20 mouse cellular contexts compared by ENCODE assay signal in genomic region chr1:127233191-127233651, GRCm38 (mm10). TPM values are rescaled to one million over a fixed set of nuclear protein-coding genes. Genes with fewer than 3 reads are reported as not detected.
DNase-seq lines count a peak whose midpoint lies in the region; ATAC-seq and TF ChIP-seq lines count a peak whose summit lies in the region.
"Had no signal": no experiment of that assay in that cellular context is flagged by ENCODE, and none has a peak within 500 bp of the region (broad histone marks: within the 10 kb centered on the region; RNA-seq: fewer than 3 reads in every experiment).

No protein-coding gene starts in this region.

- TF ChIP-seq EP300 in stomach, postnatal 0 days (optimal IDR thresholded peaks at IDR 0.05), result no peak

- H3K4me2 ChIP-seq in midbrain, embryonic 15.5 days, result no peak overlapping the region
- H3K4me2 ChIP-seq in limb, embryonic 12.5 days, result no peak overlapping the region
- no peak overlapping the region for H3K4me2 ChIP-seq in stomach, postnatal 0 days (replicated peaks; ENCODE audit: low read depth)

- ATAC-seq in midbrain, embryonic 15.5 days (replicated peaks), result peak; percentile 21; the same call in 1 of the 2 replicates
- ATAC-seq in activated CD4-positive, CD25-positive, alpha-beta regulatory T cell, adult 4 months, result peak; percentile 80
- no peak for ATAC-seq in limb, embryonic 12.5 days (ENCODE audit: insufficient number of reproducible peaks, insufficient read depth, low FRiP score, low TSS enrichment, low read depth)
- peak; percentile 83 for ATAC-seq in stomach, postnatal 0 days (ENCODE audit: low FRiP score, low TSS enrichment)
- ATAC-seq: forebrain, embryonic 16.5 days; hindbrain, embryonic 16.5 days had no signal

- H3K27ac ChIP-seq in midbrain, embryonic 15.5 days, result no peak overlapping the region
- H3K27ac ChIP-seq in midbrain, embryonic 10.5 days (replicated peaks), result no peak overlapping the region
- H3K27ac ChIP-seq in limb, embryonic 12.5 days, result 0 out of 2 replicates have a peak overlapping the region, but pooled peaks have one; percentile 7
- no peak overlapping the region for H3K27ac ChIP-seq in stomach, postnatal 0 days (replicated peaks)
- H3K27ac ChIP-seq in gastrocnemius, adult 2 months, result no peak overlapping the region
- H3K27ac ChIP-seq: embryonic facial prominence, embryonic 10.5 days had no signal

- intact Hi-C loops in gastrocnemius, adult 2 months (cut with DNase I), result no loop called here

- WGBS in midbrain, embryonic 15.5 days, result 57% methylated on average over 4 of the region's 4 CpGs
- 81% methylated on average over 4 of the region's 4 CpGs for WGBS in midbrain, embryonic 10.5 days
- WGBS in limb, embryonic 12.5 days, result 32% methylated on average over 4 of the region's 4 CpGs
- WGBS in stomach, postnatal 0 days, result 53% methylated on average over 4 of the region's 4 CpGs

- no peak for DNase-seq in midbrain, embryonic 10.5 days (ENCODE audit: low spot score)
- no peak for DNase-seq in stomach, postnatal 0 days (ENCODE audit: low spot score)
- no peak for DNase-seq in right cerebral cortex, adult 18-20 months
- DNase-seq in gastrocnemius, adult 2 months, result no peak
- DNase-seq: adrenal gland, postnatal 36 days; B cell, adult 2 months; cerebellum, postnatal 36 days; gastrocnemius, postnatal 10 days; heart, postnatal 10 days; kidney, postnatal 10 days; liver; lung, adult 18-20 months; lung, postnatal 36 days had no signal

- no peak for TF ChIP-seq CTCF in stomach, postnatal 0 days (IDR thresholded peaks at IDR 0.05; ENCODE audit: low read depth)
- no peak for TF ChIP-seq CTCF in gastrocnemius, adult 2 months (IDR thresholded peaks at IDR 0.05)

- no peaks in the 10 kb centered on the region for H3K4me1 ChIP-seq in midbrain, embryonic 15.5 days
- H3K4me1 ChIP-seq in midbrain, embryonic 10.5 days, result peaks cover 15% of the 10 kb centered on the region; the same call in 1 of the 2 replicates
- peaks cover 32% of the 10 kb centered on the region for H3K4me1 ChIP-seq in limb, embryonic 12.5 days (replicated peaks)
- H3K4me1 ChIP-seq in stomach, postnatal 0 days (replicated peaks; ENCODE audit: control insufficient read depth, insufficient read depth), result no peaks in the 10 kb centered on the region

- no peaks in the 10 kb centered on the region for H3K27me3 ChIP-seq in midbrain, embryonic 15.5 days (replicated peaks)
- H3K27me3 ChIP-seq in midbrain, embryonic 10.5 days (ENCODE audit: low read depth, poor library complexity, severe bottlenecking), result no peaks in the 10 kb centered on the region
- no peaks in the 10 kb centered on the region; the same call in 1 of the 2 replicates for H3K27me3 ChIP-seq in limb, embryonic 12.5 days
- no peaks in the 10 kb centered on the region for H3K27me3 ChIP-seq in stomach, postnatal 0 days (ENCODE audit: control insufficient read depth, insufficient read depth, low read length)

- H3K9me3 ChIP-seq in midbrain, embryonic 15.5 days, result no peaks in the 10 kb centered on the region
- no peaks in the 10 kb centered on the region for H3K9me3 ChIP-seq in midbrain, embryonic 10.5 days (replicated peaks)
- H3K9me3 ChIP-seq in limb, embryonic 12.5 days, result no peaks in the 10 kb centered on the region
- no peaks in the 10 kb centered on the region for H3K9me3 ChIP-seq in stomach, postnatal 0 days (ENCODE audit: control insufficient read depth, low read length)
- H3K9me3 ChIP-seq: embryonic facial prominence, embryonic 10.5 days had no signal

- no peak overlapping the region for H3K4me3 ChIP-seq in midbrain, embryonic 15.5 days
- H3K4me3 ChIP-seq in midbrain, embryonic 10.5 days, result no peak overlapping the region
- no peak overlapping the region for H3K4me3 ChIP-seq in limb, embryonic 12.5 days (replicated peaks)
- no peak overlapping the region for H3K4me3 ChIP-seq in stomach, postnatal 0 days (ENCODE audit: low read depth, low read length)
- H3K4me3 ChIP-seq in gastrocnemius, adult 2 months, result no peak overlapping the region
- H3K4me3 ChIP-seq: embryonic facial prominence, embryonic 10.5 days; erythroblast, embryonic 14.5 days had no signal

- H3K9ac ChIP-seq in midbrain, embryonic 15.5 days, result no peak overlapping the region
- H3K9ac ChIP-seq in limb, embryonic 12.5 days (replicated peaks), result no peak overlapping the region
- H3K9ac ChIP-seq in stomach, postnatal 0 days (ENCODE audit: low read length), result no peak overlapping the region

- no peaks in the 10 kb centered on the region for H3K36me3 ChIP-seq in midbrain, embryonic 15.5 days (replicated peaks)
- H3K36me3 ChIP-seq in midbrain, embryonic 10.5 days, result no peaks in the 10 kb centered on the region
- H3K36me3 ChIP-seq in limb, embryonic 12.5 days, result no peaks in the 10 kb centered on the region
- no peaks in the 10 kb centered on the region for H3K36me3 ChIP-seq in stomach, postnatal 0 days (ENCODE audit: control insufficient read depth, insufficient read depth, low read length)
- H3K36me3 ChIP-seq: embryonic facial prominence, embryonic 10.5 days had no signal

RNA-seq across cellular contexts. Expression of gene Mgat5, which starts 28.4 kb away (rescaled TPM):
- polyA plus RNA-seq in midbrain, embryonic 15.5 days (2015; fragmentation: Nextera tagmentation; extraction: Ambion mirVana), result 15.0 and 17.0 TPM in 2 replicates
- 4.0 and 6.1 TPM in 2 replicates for polyA plus RNA-seq in midbrain, embryonic 10.5 days (2016; fragmentation: Nextera tagmentation; extraction: Ambion mirVana)
- 10 to 100 TPM; 13.8 to 15.5 TPM for polyA plus RNA-seq in activated CD4-positive, CD25-positive, alpha-beta regulatory T cell, adult 4 months (2017; shearing (Covaris generic))
- 6.2 and 6.5 TPM in 2 replicates for polyA plus RNA-seq in limb, embryonic 12.5 days (2016; fragmentation: Nextera tagmentation; extraction: Ambion mirVana)
- 2.0 and 2.2 TPM in 2 replicates for polyA plus RNA-seq in stomach, postnatal 0 days (2015; fragmentation: Nextera tagmentation; extraction: Ambion mirVana)
- 1 to 10 TPM in 1 of 2 experiments, under 1 TPM in 1; 0.79 to 1.5 TPM for total RNA-seq in gastrocnemius, adult 2 months (2021)
